Comparison of ENCODE assay signal across 23 mouse cellular contexts in the genomic region with DNA sequence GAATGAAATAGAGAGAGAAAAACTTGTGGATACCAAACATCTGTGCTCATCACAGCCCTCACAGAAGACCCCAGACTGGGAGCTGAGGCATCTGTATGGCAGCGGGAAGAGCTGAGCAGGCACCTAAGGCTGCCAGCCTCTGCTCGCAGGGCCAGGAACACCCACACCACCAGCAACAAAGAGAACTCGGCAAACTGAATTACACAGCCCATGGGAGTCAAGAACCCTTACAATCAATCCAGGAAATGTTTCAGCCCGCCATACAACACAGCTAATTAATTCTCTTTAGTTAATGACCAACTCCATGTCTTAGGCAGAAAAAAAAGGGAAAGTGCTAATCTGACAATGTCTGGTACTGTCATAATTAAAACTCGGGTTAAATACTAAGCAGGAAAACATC.
A peak's percentile ranks its signal among the peaks of the same experiment; 100 is the strongest.
DNase-seq lines count a peak whose midpoint lies in the region; ATAC-seq and TF ChIP-seq lines count a peak whose summit lies in the region.
"Had no signal": no experiment of that assay in that cellular context is flagged by ENCODE, and none has a peak within 500 bp of the region (broad histone marks: within the 10 kb centered on the region; RNA-seq: fewer than 3 reads in every experiment).

No protein-coding gene starts in this region.

- no peaks in the 10 kb centered on the region for H3K9me3 ChIP-seq in forebrain, embryonic 14.5 days (replicated peaks; ENCODE audit: control insufficient read depth, low read length)
- H3K9me3 ChIP-seq in forebrain, embryonic 10.5 days, result no peaks in the 10 kb centered on the region
- H3K9me3 ChIP-seq in kidney, embryonic 14.5 days (ENCODE audit: control insufficient read depth, low read length), result no peaks in the 10 kb centered on the region
- no peaks in the 10 kb centered on the region for H3K9me3 ChIP-seq in kidney, postnatal 0 days (replicated peaks; ENCODE audit: low read length)
- H3K9me3 ChIP-seq: embryonic facial prominence, embryonic 12.5 days; forebrain, embryonic 15.5 days; G1E; heart, embryonic 15.5 days had no signal

- 17% methylated on average over 5 of the region's 5 CpGs for WGBS in forebrain, embryonic 14.5 days
- WGBS in forebrain, embryonic 10.5 days, result 67% methylated on average over 5 of the region's 5 CpGs
- WGBS in kidney, adult 2 months, result 27% methylated on average over 5 of the region's 5 CpGs
- 53% methylated on average over 5 of the region's 5 CpGs for WGBS in kidney, embryonic 14.5 days
- WGBS in kidney, postnatal 0 days, result 46% methylated on average over 5 of the region's 5 CpGs

- H3K27ac ChIP-seq in forebrain, embryonic 14.5 days (ENCODE audit: low read depth, low read length), result no peak overlapping the region
- no peak overlapping the region for H3K27ac ChIP-seq in forebrain, embryonic 10.5 days
- H3K27ac ChIP-seq in kidney, adult 2 months (ENCODE audit: insufficient read depth, low read depth, low read length), result no peak overlapping the region
- no peak overlapping the region for H3K27ac ChIP-seq in kidney, embryonic 14.5 days (ENCODE audit: low read depth, low read length)
- H3K27ac ChIP-seq in kidney, postnatal 0 days, result 0 out of 2 replicates have a peak overlapping the region, but pooled peaks have one; percentile 37
- H3K27ac ChIP-seq: embryonic facial prominence, embryonic 12.5 days; forebrain, embryonic 15.5 days; heart, adult 2 months; heart, embryonic 15.5 days; hindbrain, embryonic 14.5 days had no signal

- H3K4me2 ChIP-seq in forebrain, embryonic 14.5 days (ENCODE audit: low read length), result no peak overlapping the region
- no peak overlapping the region for H3K4me2 ChIP-seq in kidney, embryonic 14.5 days (replicated peaks; ENCODE audit: low read depth, low read length)
- H3K4me2 ChIP-seq in kidney, postnatal 0 days (ENCODE audit: low read length), result no peak overlapping the region
- H3K4me2 ChIP-seq: embryonic facial prominence, embryonic 12.5 days; forebrain, embryonic 15.5 days; heart, embryonic 11.5 days; heart, embryonic 15.5 days; hindbrain, embryonic 14.5 days had no signal

- H3K4me1 ChIP-seq in forebrain, embryonic 14.5 days (ENCODE audit: control insufficient read depth, insufficient read depth, low read length), result peaks cover 15% of the 10 kb centered on the region
- H3K4me1 ChIP-seq in forebrain, embryonic 10.5 days, result peaks cover 34% of the 10 kb centered on the region
- H3K4me1 ChIP-seq in kidney, adult 2 months (ENCODE audit: control insufficient read depth, insufficient read depth, low read length), result peaks cover 6% of the 10 kb centered on the region; the same call in 1 of the 2 replicates
- H3K4me1 ChIP-seq in kidney, embryonic 14.5 days (ENCODE audit: control insufficient read depth, insufficient read depth, low read length), result peaks cover 32% of the 10 kb centered on the region
- H3K4me1 ChIP-seq in kidney, postnatal 0 days (replicated peaks; ENCODE audit: insufficient read depth, low read length), result peaks cover 30% of the 10 kb centered on the region

- no peak overlapping the region for H3K9ac ChIP-seq in forebrain, embryonic 14.5 days (ENCODE audit: low read length)
- no peak overlapping the region for H3K9ac ChIP-seq in kidney, embryonic 14.5 days (ENCODE audit: low read depth, low read length)
- H3K9ac ChIP-seq in kidney, postnatal 0 days (ENCODE audit: low read depth, low read length), result no peak overlapping the region
- H3K9ac ChIP-seq: embryonic facial prominence, embryonic 12.5 days; forebrain, embryonic 15.5 days; heart, embryonic 15.5 days; hindbrain, embryonic 14.5 days had no signal

- no peak for ATAC-seq in forebrain, embryonic 14.5 days
- no peak for ATAC-seq in kidney, embryonic 14.5 days (ENCODE audit: low FRiP score, low TSS enrichment)
- ATAC-seq in kidney, postnatal 0 days (replicated peaks; ENCODE audit: low FRiP score, low read depth), result no peak
- ATAC-seq: CD4-positive, CD25-positive, alpha-beta regulatory T cell, adult 4 months; forebrain, embryonic 15.5 days had no signal

- TF ChIP-seq POLR2A in kidney, adult 2 months (IDR thresholded peaks at IDR 0.05; ENCODE audit: low read depth, low read length), result no peak

- H3K36me3 ChIP-seq in forebrain, embryonic 14.5 days (ENCODE audit: control insufficient read depth, insufficient read depth, low read length), result no peaks in the 10 kb centered on the region
- no peaks in the 10 kb centered on the region for H3K36me3 ChIP-seq in forebrain, embryonic 10.5 days (replicated peaks)
- no peaks in the 10 kb centered on the region for H3K36me3 ChIP-seq in kidney, adult 2 months (ENCODE audit: control insufficient read depth, insufficient read depth, low read length)
- H3K36me3 ChIP-seq in kidney, embryonic 14.5 days (ENCODE audit: control insufficient read depth, insufficient read depth, low read length), result no peaks in the 10 kb centered on the region
- H3K36me3 ChIP-seq in kidney, postnatal 0 days (ENCODE audit: insufficient read depth, low read length), result no peaks in the 10 kb centered on the region
- H3K36me3 ChIP-seq: embryonic facial prominence, embryonic 12.5 days; forebrain, embryonic 15.5 days; G1E; heart, embryonic 15.5 days had no signal

- H3K27me3 ChIP-seq in forebrain, embryonic 14.5 days (replicated peaks; ENCODE audit: control insufficient read depth, insufficient read depth, low read length), result no peaks in the 10 kb centered on the region
- no peaks in the 10 kb centered on the region for H3K27me3 ChIP-seq in forebrain, embryonic 10.5 days (ENCODE audit: poor library complexity, severe bottlenecking)
- no peaks in the 10 kb centered on the region for H3K27me3 ChIP-seq in kidney, adult 2 months (replicated peaks; ENCODE audit: control insufficient read depth, insufficient read depth, low read length)
- no peaks in the 10 kb centered on the region for H3K27me3 ChIP-seq in kidney, embryonic 14.5 days (ENCODE audit: control insufficient read depth, insufficient read depth, low read length)
- no peaks in the 10 kb centered on the region for H3K27me3 ChIP-seq in kidney, postnatal 0 days (ENCODE audit: insufficient read depth, low read length)
- H3K27me3 ChIP-seq: embryonic facial prominence, embryonic 12.5 days; forebrain, embryonic 15.5 days; heart, embryonic 15.5 days had no signal

- H3K4me3 ChIP-seq in forebrain, embryonic 14.5 days (ENCODE audit: low read depth, low read length), result no peak overlapping the region
- no peak overlapping the region for H3K4me3 ChIP-seq in forebrain, embryonic 10.5 days
- no peak overlapping the region for H3K4me3 ChIP-seq in kidney, adult 2 months (ENCODE audit: insufficient read depth, low read depth, low read length)
- H3K4me3 ChIP-seq in kidney, embryonic 14.5 days (ENCODE audit: low read length), result no peak overlapping the region
- no peak overlapping the region for H3K4me3 ChIP-seq in kidney, postnatal 0 days (replicated peaks; ENCODE audit: low read depth, low read length)
- H3K4me3 ChIP-seq: embryonic facial prominence, embryonic 12.5 days; forebrain, embryonic 15.5 days; heart, adult 2 months; heart, embryonic 15.5 days had no signal

- TF ChIP-seq CTCF in kidney, adult 2 months (conservative IDR thresholded peaks at IDR 0.05; ENCODE audit: insufficient read depth, insufficient read length, low read depth, low read length), result no peak
- no peak for TF ChIP-seq CTCF in kidney, postnatal 0 days (IDR thresholded peaks at IDR 0.05; ENCODE audit: low read depth)

- peak; percentile 41 for DNase-seq in forebrain, embryonic 14.5 days (ENCODE audit: low spot score)
- DNase-seq in forebrain, embryonic 10.5 days (ENCODE audit: extremely low spot score, low spot score), result no peak
- DNase-seq in kidney, adult 2 months, result peak; percentile 58
- no peak for DNase-seq in kidney, postnatal 0 days (ENCODE audit: low spot score)
- DNase-seq in kidney, postnatal 4 days, result no peak
- DNase-seq in Muller cell, postnatal 12 days (ENCODE audit: inconsistent ontology term), result peak; percentile 53
- no peak for DNase-seq in liver
- DNase-seq: adrenal gland, postnatal 10 days; B cell, adult 2 months; cerebellum, adult 11-12 months; cerebellum, adult 9-10 months; cerebellum, postnatal 25 days; gastrocnemius, postnatal 14 days; heart, adult 2 months; heart, postnatal 14 days had no signal

Comparison
In these comparisons a context has a peak if more than half of its experiments do, and no peak if none do; other contexts are left out.
1. DNase-seq: peak in forebrain, embryonic 14.5 days (single experiment), kidney, adult 2 months (single experiment) and Muller cell, postnatal 12 days (single experiment); none in forebrain, embryonic 10.5 days (single experiment), kidney, postnatal 0 days (single experiment), kidney, postnatal 4 days (0 of 2) and liver (single experiment).